Mouse (Mus musculus) stomach, postnatal 0 days (tissue): ENCODE data around the gene Caln1.

ENCODE experiments used
- CTCF ChIP-seq: IDR thresholded peaks from 2 replicates; pipeline ENCODE4 v1.5.1; 2016; ENCODE audit warnings: antibody characterized with exemption, low read depth, mild to moderate bottlenecking, moderate library complexity
- EP300 ChIP-seq: optimal IDR thresholded peaks from 2 replicates; pipeline ENCODE3; 2016; ENCODE audit warnings: antibody characterized with exemption

- TF ChIP-seq EP300 (no peak), CTCF (no peak)
These were observed 485.2 kb downstream of the Caln1 start for GRCm38 (mm10) chr5:130854430-130854829.
